Mouse (Mus musculus): Measurements from ENCODE around the gene Prim2. TPM values are rescaled to one million over a fixed set of nuclear protein-coding genes. Genes with fewer than 3 reads are reported as not detected.

Gene Prim2
- polyA plus RNA-seq, 1 experiment from 2014 or later, result 16.8 TPM

DNA sequence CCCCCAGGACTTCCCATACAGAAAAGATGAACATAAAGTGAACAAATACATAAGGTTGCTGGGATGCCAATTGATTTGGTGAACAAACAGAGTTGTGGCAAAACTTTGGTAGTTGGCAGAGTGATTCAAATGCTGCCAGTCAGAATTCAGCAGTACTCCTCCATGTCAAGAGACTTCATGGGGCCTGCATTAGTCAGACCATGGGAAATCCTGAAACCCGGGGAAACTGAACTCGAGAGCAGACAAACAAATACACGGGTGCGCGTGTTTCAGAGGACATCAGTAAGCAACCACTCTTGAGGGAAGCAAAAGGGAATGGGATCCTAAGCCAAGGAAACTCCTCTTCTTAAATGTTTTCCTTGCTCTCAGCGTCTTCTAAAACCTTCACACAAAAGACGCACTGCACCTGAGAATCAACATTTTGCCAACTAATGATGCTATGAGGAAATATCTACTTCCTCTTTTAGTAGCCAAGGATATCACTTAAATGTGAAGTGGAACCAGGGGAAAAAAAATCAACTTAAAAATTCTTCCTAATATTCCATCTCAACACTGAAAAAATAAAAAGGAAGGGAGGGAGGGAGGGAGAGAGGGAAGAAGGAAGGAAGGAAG, 77.5 kb downstream of the Prim2 start:
- no peaks in the 10 kb centered on the region for H3K27me3 ChIP-seq
- DNase-seq (ENCODE audit: low read depth, low spot score) (no peak), ATAC-seq (no peak)
- ChIA-PET CTCF (no interaction called here), POLR2A (no interaction called here)
- no peak for TF ChIP-seq CTCF (IDR thresholded peaks at IDR 0.05)
- in situ Hi-C loops (cut with MboI; ENCODE audit: low pct_unique_long_range_greater_than_20kb), result no loop called here

GRCm38 (mm10) chr1:33590556-33591411, 78.8 kb downstream of the Prim2 start:
- ATAC-seq, result no peak
- DNase-seq (ENCODE audit: low read depth, low spot score), result no peak
- H3K27me3 ChIP-seq, result no peaks in the 10 kb centered on the region
- ChIA-PET CTCF (interaction anchor here (1.2 to 2.3 kb wide), 3 partner anchors 10 to 19 kb away, joined by 3 to 9 read pairs (median 4); no protein-coding TSS in a partner anchor), POLR2A (no interaction called here)
- in situ Hi-C loops (cut with MboI; ENCODE audit: low pct_unique_long_range_greater_than_20kb), result no loop called here
- no peak for TF ChIP-seq CTCF (IDR thresholded peaks at IDR 0.05)

DNA sequence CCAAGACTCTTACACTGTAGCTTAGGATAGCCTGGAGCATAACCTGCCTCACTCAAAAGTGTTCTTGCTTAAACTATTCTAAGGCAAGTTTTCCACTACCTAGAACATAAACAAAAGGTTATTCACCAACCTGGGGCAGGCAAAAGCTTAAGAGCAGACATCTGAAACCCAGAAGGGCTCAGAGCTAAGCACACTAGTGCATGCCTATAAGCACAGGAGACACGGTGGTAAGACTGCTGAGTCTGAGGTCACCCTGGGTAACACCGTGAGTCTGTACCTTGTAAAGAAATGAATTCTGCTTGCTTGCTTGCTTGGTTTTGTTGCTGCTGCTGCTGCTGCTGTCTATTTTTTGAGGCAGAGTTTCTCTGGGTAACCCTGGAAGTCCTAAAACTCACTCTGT, 80.1 kb downstream of the Prim2 start:
- no peak for TF ChIP-seq CTCF (IDR thresholded peaks at IDR 0.05)
- H3K27me3 ChIP-seq, result no peaks in the 10 kb centered on the region
- ChIA-PET CTCF (interaction anchor here (1.1 to 2.3 kb wide), 4 partner anchors 9 to 17 kb away, joined by 3 to 9 read pairs (median 4); no protein-coding TSS in a partner anchor), POLR2A (no interaction called here)
- in situ Hi-C loops (cut with MboI; ENCODE audit: low pct_unique_long_range_greater_than_20kb), result no loop called here
- ATAC-seq (peak; percentile 76), DNase-seq (ENCODE audit: low read depth, low spot score) (no peak)

GRCm38 (mm10) chr1:33588557-33588956, 81.0 kb downstream of the Prim2 start:
- ATAC-seq (no peak), DNase-seq (ENCODE audit: low read depth, low spot score) (no peak)
- ChIA-PET POLR2A (no interaction called here), CTCF (interaction anchor here (1.1 to 2.3 kb wide), 2 partner anchors 8 to 15 kb away, joined by 3 to 9 read pairs; no protein-coding TSS in a partner anchor)
- in situ Hi-C loops (cut with MboI; ENCODE audit: low pct_unique_long_range_greater_than_20kb), result no loop called here
- no peak for TF ChIP-seq CTCF (IDR thresholded peaks at IDR 0.05)
- H3K27me3 ChIP-seq, result no peaks in the 10 kb centered on the region

DNA sequence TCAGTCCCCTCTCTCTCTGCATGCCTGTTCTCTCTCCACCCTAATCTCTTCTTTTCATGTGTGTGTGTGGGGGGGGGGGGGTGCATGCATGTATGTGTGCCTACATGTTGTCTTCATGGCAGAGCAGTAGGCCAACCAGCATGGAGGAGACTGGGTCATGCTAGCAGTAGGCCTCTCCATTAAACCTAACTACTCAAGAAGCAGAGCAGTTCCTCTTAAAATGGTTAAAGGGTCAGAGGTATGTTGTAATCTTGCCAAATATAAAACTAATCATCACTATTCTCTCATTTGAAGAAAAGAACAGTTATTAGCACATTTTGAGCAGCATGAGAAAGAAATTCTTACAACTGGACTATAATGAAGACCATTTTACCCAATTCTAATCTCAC, 85.0 kb downstream of the Prim2 start:
- POLR2A ChIA-PET, result no interaction called here
- in situ Hi-C loops (cut with MboI; ENCODE audit: low pct_unique_long_range_greater_than_20kb), result no loop called here
- ATAC-seq (no peak), DNase-seq (ENCODE audit: low read depth, low spot score) (no peak)
- no peaks in the 10 kb centered on the region for H3K27me3 ChIP-seq
- CTCF ChIA-PET, result interaction anchor here (0.8 kb wide), 1 partner anchor 13 kb away, joined by 3 read pairs; no protein-coding TSS in a partner anchor
- no peak for TF ChIP-seq CTCF (IDR thresholded peaks at IDR 0.05)

- CTCF ChIA-PET, result no interaction called here
- POLR2A ChIA-PET, result no interaction called here
- no peak for TF ChIP-seq CTCF (IDR thresholded peaks at IDR 0.05)
- H3K27me3 ChIP-seq, result no peaks in the 10 kb centered on the region
- ATAC-seq (peak; percentile 99), DNase-seq (ENCODE audit: low read depth, low spot score) (peak; percentile 56)
- in situ Hi-C loops (cut with MboI; ENCODE audit: low pct_unique_long_range_greater_than_20kb), result no loop called here
Measured at GRCm38 (mm10) chr1:33583817-33584589, 85.6 kb downstream of the Prim2 start.

DNA sequence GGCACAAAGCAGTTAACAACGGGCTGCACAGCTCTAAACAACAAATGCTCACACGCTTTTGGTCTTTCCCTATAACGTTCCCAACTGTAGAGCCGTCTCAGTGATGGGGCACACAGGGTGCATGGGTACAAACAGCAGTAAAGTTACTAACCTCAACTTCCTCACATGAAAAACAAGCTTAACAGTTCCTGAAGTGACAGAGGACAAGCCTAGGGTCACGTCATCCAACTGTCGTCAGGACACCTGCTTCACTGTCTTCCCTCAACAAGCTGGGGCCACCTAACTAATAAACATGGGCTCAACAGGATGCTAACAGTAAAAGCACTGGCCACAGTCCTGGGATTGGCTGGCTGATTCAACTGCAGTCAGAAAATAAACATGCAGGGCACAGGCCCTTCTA, 91.0 kb downstream of the Prim2 start:
- ChIA-PET POLR2A (no interaction called here), CTCF (interaction anchor here (1.1 to 2.0 kb wide), 2 partner anchors 12 to 14 kb away, joined by 3 to 6 read pairs; no protein-coding TSS in a partner anchor)
- no peak for TF ChIP-seq CTCF (IDR thresholded peaks at IDR 0.05)
- DNase-seq (ENCODE audit: low read depth, low spot score), result no peak
- ATAC-seq, result no peak
- H3K27me3 ChIP-seq, result no peaks in the 10 kb centered on the region
- in situ Hi-C loops (cut with MboI; ENCODE audit: low pct_unique_long_range_greater_than_20kb), result no loop called here

GRCm38 (mm10) chr1:33574459-33574858, 95.1 kb downstream of the Prim2 start:
- in situ Hi-C loops (cut with MboI; ENCODE audit: low pct_unique_long_range_greater_than_20kb), result no loop called here

DNA sequence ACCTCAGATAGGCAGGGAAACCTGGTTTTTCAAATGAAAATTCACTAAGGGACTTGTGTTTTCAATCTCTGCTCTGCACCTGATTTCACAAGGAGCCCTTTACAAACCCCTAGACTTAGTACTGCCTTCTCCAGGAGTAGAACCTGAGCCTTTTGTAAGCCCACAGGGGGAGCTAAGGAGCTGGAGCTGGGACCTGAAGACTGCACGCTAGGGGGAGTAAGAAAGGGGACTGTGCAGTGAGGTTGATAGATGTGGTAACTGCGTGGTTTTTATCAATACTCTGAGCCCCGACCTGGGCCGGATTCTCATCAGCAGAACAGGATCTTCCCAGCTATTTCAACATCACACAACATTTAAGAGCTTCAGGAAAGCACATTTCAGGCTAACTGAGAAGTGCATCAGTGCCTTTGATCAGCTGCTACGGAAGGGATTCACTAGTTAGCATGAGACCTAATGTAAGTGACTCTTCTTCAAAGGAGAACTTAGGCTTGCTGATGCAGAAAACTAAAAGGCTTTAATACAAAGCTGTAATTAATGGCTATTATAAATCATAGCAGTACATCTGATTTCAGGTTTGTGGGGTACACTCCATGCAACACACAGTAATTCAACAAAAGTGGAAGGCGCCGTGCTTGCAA, 103.7 kb downstream of the Prim2 start:
- in situ Hi-C loops (cut with MboI; ENCODE audit: low pct_unique_long_range_greater_than_20kb), result no loop called here
- ATAC-seq (no peak), DNase-seq (ENCODE audit: low read depth, low spot score) (no peak)
- POLR2A ChIA-PET, result no interaction called here
- CTCF ChIA-PET, result interaction anchor here (1.3 kb wide), 2 partner anchors 13 to 15 kb away, joined by 3 to 6 read pairs; no protein-coding TSS in a partner anchor
- TF ChIP-seq CTCF (IDR thresholded peaks at IDR 0.05), result peak; percentile 65
- H3K27me3 ChIP-seq, result no peaks in the 10 kb centered on the region

More at GRCm38 (mm10) chr1:33574459-33574858, 95.1 kb downstream of the Prim2 start:
- no peak for DNase-seq (ENCODE audit: low read depth, low spot score)
- ChIA-PET POLR2A (no interaction called here), CTCF (interaction anchor here (1.3 kb wide), 1 partner anchor 11 kb away, joined by 3 read pairs; no protein-coding TSS in a partner anchor)
- no peak for TF ChIP-seq CTCF (IDR thresholded peaks at IDR 0.05)
- no peaks in the 10 kb centered on the region for H3K27me3 ChIP-seq
- ATAC-seq, result no peak

- in situ Hi-C loops (cut with MboI; ENCODE audit: low pct_unique_long_range_greater_than_20kb), result no loop called here
- no peak for ATAC-seq
- DNase-seq (ENCODE audit: low read depth, low spot score), result no peak
- no peaks in the 10 kb centered on the region for H3K27me3 ChIP-seq
- CTCF ChIA-PET, result interaction anchor here (0.6 to 1.0 kb wide), 3 partner anchors 10 to 17 kb away, joined by 3 read pairs; no protein-coding TSS in a partner anchor
- POLR2A ChIA-PET, result no interaction called here
- TF ChIP-seq CTCF (IDR thresholded peaks at IDR 0.05), result no peak
Measured at GRCm38 (mm10) chr1:33564032-33564431, 105.6 kb downstream of the Prim2 start.
